Mouse (Mus musculus): ENCODE measurements around the gene Calcoco1.

The Calcoco1 gene

DNA sequence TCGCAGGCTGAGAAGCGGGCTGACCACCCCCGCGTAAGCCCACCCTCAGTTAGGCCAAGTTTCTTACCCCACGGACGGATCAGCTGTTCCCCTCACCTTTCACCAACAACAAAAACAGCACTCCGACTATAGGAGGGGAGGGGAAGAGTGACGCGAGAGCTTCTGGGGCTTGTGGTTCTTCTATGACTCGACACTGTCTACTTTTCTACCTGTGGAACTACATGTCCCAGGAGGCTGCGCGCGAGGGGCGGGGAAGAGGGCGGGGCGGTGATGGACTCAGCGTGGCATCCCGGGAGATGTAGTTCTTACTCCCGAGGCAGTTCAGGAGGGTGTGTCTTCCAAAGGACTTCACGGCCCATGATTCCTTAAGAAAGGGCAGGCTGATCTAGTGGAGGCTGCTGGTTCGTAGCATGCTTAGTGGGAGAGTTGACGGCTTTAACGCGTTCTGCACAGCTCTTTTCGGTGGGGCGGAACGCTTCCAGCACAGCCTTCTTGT, at the start of gene Calcoco1:
TSS of gene Calcoco1 (minus strand) at position 199 of the 496 bp plus-strand sequence.
- DNase-seq (ENCODE audit: low spot score) = peak; percentile 96

DNA sequence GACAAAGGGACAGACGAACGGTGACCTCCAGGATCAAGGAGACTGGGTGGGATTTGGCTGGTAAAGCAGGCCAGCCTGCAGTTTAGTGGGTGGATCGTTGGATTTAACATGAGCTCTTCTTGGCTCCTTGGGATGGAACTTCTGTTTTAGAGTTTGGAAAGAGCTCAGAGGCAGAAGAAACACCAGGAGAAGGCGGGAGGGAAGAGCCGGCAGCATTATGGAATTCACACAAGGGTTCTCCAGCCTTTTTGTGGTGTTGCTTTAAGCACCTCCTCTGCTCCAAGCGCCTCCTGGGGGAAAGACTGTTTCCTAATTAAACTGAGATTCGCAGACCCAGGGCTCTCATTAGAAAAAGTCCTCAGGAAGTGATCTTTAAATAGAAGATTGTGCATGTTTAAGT, 48.9 kb upstream of the Calcoco1 start:
- no peak for DNase-seq (ENCODE audit: low spot score)

DNA sequence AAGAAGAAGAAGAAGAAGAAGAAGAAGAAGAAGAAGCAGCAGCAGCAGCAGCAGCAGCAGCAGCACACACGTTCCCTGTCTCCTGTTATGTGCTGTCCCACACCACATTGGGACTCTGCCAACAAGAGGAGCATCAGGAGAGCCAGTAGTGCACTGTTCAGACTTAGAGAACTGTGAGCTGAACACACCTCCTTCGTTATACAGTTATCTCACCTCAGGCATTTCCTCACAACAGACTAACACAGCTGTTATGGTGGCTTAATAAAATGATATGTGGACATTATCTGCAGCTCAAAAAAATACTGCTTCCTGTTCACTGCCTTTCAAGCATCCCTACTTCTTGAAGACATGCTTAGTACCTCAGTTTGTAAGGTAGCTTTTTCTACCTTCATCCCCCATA, 43.2 kb upstream of the Calcoco1 start:
- no peak for DNase-seq (ENCODE audit: low spot score)

DNA sequence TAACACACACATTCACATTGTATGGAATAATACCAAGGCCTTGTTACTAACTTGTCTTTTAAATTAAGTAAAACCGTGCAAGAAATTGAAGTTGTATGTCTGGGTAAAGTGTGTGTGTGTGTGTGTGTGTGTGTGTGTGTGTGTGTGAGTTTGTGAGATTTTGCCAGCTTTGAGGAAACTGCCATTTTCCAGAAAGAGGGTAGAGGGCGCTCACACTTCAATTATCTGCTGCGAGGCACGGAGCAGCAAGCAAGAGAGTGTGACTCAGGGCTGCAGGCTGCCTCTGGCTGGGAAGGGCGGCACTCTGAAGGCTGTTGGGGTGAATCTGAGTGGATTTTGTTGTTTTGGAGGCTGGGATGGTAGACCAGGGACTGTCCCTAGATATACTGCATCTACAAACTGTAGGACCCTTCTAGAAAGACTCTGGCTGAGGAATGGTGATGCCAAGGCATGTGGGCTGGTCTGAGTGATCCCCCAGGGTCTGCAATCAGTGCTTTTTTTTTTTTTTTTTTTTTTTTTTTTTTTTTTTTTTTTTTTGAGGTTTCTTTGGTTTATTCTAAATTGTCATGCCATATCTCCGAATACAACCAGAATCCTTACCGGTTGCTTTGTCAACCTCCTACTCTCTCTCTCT, 39.9 kb upstream of the Calcoco1 start:
- peak; percentile 54 for DNase-seq (ENCODE audit: low spot score)

DNA sequence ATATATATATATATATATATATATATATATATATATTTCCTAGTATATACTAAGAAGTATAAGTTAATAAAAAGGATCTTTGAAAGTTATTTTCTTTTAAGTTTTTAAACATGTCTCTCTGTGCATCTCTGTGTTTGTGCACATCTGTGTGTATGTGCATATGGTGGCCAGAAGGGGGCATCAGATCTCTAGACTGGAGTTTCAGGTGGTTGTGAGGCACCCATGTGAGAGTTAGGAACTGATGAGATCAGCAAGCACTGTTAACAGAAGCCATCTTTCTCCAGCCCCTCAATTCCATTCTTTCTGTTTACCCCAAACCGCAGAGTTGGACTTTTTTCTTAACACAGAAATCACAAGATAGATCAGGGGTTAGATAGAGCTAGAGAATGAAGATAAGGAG, 35.7 kb upstream of the Calcoco1 start:
- DNase-seq (ENCODE audit: low spot score) = no peak

DNA sequence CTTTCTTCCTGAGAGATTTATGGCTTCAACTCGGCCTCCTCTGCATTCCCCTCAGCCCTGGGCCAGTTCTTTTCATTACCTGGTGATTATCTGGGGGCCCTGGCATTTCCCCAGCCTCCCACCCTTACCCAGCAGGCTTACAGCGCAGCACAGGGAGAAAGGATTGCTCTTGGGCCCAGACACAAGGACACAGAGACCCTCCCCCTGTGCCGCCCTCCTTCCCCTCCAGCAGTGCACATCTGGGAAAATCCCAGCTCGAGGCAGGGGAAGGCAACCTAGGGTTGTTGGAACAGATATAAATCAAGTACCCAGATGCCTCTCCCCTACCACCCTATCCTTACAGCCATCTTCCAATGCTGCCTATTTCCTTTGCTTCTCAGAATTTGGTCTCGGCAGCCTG, 33.1 kb upstream of the Calcoco1 start:
- no peak for DNase-seq (ENCODE audit: low spot score)

DNA sequence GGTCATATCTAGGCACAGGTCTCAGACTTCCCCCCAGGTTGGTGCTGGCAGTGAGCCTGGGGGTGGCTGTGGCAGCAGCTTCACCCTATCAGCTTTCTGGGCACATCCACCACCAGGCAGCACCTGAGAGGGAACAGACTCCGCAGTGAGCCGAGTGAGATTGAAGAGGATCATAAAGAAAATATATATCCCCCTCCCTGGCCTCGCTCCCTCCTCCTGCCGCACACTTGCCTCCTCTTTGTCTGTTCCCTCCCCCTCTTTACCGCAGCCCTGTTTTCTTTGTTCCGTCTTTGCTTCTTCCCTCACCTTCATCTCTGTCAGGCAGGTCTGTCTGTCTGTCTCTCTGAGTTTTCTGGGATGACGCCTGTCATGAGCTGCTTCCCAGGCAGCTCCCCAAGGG, 32.4 kb upstream of the Calcoco1 start:
- DNase-seq (ENCODE audit: low spot score) = no peak

DNA sequence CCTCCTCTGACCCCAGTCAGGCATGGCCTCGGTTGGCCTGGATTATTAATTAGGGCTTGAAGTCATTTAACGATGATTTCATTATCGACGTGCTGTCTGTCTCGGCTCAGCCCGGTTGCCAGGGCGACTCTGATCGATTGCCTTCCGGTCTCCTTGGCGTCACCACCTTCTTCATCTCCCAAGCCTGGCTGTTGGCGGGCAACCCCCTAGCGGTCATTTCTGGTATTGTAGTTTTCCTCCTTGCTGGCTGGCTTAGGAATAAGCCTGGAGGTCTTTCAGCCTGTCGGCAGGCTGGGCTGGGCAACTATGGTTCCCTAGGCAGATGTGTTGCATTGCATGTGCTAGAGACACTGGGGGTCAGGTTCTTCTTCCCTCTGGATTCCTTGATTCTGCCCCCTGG, 31.2 kb upstream of the Calcoco1 start:
- peak; percentile 37 for DNase-seq (ENCODE audit: low spot score)

DNA sequence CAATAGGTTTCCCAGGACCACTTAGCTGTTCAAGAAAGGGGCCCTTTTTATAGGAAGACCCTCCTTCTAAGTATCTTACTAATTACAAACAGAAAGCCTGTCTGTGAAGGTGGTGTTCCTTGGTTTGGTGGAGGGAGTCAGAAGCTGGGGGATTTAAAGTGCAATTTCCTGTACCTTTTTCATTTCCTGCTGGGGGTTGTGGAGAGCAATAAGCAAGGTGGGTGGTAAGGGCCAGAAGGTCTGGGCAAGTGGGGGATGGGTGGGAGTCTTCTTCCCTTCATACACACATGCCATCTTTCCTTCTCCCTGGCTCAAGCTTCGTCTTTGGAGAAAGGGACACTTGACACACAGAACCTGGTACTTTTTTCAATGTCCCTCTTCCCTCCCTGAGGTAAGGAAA, 30.2 kb upstream of the Calcoco1 start:
- no peak for DNase-seq (ENCODE audit: low spot score)

DNA sequence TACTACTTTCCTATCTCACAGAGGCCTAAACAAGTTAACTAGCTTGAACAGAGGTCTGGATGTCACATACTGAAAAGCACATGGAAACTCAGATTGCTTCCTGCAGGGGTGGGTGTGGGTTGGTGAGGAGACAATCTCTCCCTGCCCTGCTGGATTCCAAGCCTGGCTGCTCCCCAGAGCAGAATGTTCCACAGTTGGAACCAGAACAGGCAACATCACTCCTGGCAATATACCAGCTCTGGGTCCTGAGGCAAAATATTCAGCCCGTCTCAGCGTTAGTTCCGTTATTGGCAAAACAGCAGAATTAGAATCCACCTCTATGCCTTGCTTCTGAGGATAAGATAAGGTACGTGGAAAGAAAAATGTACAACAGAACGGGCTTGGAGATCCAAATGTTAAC, 28.3 kb upstream of the Calcoco1 start:
- DNase-seq (ENCODE audit: low spot score) = peak; percentile 34

DNA sequence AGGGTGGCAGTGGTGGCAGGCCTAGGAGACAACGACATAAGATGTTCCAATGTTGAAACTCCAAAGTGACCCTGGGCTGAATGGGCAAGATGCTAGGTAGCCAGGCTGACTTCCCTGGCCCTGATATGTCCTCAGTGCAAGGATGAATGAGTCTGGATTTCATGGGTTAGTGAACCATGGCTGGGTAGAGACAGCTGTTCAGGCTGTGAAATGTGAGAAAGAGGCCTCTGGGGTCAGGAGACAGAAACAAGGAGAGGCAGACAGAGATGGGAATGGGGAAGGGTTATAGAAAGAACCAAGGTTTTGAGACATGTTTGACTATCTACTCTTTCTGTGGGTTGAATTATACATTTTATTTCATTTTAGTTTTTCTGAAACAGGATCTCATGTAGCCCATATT, 27.1 kb upstream of the Calcoco1 start:
- no peak for DNase-seq (ENCODE audit: low spot score)

DNA sequence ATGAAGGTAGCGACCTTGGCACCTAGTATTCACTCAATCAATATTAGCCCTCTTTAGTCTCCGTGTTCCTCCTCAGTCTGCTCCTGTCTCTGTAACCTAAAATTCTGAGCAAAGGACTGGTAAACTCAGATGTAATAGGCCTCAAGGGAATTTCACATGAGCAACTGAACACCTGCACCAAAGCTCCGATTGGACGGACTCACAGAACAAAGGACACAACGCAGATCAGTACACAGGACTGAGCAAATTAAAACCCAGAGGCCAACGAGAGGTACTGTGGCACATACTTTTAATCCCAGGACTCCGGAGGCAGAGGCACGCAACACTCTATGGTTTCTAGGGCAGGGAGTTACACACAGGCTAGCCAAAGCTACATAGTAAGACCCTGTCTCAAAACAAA, 25.9 kb upstream of the Calcoco1 start:
- no peak for DNase-seq (ENCODE audit: low spot score)

DNA sequence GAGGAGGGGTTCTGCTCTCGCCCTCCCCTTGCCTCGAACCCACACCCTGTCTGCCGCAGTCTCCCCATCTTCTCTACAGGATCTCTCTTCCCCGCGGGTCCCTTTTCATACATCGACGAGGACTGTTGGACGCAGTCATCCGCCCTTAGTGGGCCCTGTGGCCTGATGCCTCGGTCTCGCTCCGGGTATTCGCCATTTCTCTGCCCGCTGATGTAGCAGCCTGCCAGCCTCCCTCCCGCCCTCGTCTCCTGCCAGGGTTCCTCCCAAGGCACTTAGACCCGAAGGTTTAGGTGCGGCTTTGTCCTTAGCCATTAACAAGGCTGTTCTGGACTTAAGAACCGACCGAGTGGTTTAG, 25.3 kb upstream of the Calcoco1 start:
- no peak for DNase-seq (ENCODE audit: low spot score)

DNA sequence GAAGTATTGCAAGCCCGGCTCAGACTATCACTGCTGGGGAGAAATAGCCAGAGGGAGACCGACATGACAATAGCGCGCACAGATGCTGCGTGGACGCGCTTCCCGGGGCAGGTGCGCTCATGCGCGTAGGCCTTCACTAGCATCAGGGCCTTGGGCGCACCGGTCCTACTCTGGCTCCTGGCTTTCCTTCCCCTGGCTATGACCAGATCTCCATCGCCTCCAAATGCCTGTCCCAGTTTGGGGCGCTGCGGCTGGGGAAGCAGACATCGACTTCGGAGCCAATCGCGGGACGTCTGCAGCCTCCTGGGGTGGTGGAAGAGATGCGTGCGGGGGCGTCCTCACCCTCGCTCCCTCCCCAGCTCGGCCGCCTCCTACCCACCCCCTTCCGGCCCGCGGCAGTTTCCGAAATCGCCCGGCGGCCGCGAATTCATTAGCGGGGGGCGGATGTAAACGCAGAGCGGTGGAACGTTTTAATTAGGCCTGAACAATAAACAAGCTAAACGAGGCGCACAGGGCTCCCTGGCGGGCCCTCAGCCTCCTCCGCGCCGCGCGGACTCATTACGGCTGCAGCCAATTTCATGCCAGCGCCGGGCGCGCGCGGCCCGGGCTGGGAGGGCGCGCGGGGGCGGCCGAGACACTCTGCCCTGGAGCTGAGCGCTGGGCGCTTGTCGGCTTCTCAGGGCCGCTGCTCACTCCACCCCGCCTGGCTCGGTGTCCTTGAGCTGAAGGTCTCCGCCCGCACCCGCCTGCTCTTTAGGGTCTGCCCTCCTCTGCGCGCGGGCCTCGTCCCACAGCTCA, 24.7 kb upstream of the Calcoco1 start:
- DNase-seq (ENCODE audit: low spot score) = peak; percentile 16

DNA sequence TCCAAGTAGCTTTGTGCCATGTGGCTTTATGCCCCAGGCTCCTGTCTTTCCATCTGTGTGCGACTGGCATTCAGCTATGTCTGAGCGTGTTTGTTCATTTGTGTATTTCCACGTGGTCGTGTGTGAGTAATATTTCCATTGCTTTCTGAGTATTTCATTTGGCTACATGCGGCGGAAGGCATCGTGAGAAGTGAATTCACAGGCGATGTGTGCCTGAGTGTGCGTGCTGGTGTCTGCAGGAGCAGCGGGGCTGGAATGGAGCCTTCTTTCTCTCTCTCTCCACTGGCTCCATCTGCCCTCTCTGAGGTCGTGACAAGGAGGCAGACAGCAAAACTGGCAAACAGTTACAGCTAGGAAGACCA, 24.1 kb upstream of the Calcoco1 start:
- no peak for DNase-seq (ENCODE audit: low spot score)

DNA sequence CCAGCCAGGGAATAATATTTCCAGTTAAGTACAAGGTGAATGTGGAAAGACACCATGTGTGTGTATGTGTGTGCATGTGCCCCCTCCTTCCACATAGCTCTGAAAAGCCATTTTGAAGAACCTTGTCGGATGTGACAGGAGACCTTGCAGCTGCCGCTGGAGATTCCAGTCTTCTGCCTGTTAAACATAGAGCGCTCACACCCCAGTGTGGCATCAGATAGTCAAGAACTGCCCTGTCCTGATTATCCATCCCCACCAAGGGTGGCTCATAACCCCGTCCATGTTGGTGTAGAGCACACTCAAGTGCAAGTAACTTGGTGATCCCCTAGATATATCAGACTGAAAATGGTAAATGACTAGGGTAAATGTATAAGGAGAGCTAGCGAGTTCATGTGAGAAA, 23.4 kb upstream of the Calcoco1 start:
- DNase-seq (ENCODE audit: low spot score) = no peak

DNA sequence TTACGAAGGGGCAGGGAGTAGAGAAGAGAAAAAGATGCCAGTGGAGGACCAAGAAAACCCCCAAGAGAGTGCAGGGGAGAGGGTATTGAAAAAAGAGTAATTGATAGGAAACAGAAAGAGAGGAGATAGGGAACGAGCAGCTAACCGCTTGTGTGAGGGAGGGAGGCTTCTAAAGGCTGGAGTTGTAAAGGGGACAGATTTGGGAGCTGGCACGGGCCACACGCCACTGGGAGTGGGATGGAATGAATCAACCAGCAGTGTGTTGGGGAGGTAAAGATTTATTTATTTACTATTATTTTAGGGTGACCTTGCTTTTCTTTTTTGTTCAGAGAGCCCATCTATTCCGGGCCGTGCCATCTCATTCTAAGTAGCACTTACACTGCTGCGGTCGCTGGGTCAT, 22.9 kb upstream of the Calcoco1 start:
- no peak for DNase-seq (ENCODE audit: low spot score)

DNA sequence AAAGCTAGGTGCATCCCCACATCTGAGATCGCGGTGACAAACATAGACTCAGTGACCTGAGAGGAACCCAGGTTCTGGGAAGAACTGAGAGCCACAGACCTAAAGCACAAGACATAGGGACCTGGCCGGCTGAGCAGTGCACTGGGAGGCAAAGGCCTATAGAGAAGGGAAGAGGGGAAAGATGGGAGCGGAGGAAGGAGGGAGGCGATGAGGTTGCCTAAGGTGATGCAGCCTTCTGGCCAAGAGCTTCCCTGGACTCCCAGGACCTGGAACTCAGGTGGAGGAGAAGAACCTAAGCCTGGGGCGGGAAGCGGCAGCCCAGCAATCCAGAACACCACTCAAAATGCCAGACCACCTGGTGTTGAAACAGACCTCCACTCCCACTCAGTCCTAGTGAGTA, 22.4 kb upstream of the Calcoco1 start:
- no peak for DNase-seq (ENCODE audit: low spot score)

DNA sequence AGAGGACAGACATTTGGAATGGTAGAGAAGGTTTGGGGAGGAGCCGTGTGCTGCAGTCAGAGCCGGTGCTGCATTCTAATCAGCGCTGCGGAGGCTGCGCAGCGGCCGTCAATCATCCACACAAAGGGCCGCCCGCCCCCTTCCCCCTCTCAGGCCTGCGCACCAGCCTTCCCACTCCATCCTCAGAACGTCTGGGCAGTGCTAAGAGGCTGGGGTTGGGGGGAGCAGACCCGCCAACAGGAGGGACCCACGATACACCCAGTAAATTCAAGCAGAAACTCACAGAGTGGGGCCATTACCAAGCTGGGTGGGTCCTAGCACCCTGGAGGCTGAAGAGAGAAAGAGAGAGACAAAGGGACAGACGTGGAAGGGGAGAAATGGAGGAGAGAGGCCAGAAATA, 22.0 kb upstream of the Calcoco1 start:
- no peak for DNase-seq (ENCODE audit: low spot score)

DNA sequence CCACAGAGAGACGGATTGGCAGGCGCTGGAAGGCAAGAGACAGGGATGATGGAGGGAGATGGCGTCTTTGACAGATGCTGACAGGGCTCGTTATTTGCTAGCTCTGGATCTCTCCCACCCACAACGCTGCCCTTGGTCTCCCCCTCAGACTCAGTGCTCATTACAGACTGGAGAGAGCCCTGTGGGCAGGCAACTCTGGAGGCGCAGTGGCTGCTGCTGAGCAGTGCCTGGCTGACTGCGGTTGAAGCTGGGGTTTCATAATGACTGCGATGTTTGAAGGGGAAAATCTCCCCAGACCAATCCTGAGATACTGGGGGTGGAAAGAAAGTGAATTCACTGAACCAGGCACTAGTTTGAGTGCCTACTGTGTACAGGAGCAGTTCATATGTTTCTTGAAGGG, 21.2 kb upstream of the Calcoco1 start:
- no peak for DNase-seq (ENCODE audit: low spot score)

DNA sequence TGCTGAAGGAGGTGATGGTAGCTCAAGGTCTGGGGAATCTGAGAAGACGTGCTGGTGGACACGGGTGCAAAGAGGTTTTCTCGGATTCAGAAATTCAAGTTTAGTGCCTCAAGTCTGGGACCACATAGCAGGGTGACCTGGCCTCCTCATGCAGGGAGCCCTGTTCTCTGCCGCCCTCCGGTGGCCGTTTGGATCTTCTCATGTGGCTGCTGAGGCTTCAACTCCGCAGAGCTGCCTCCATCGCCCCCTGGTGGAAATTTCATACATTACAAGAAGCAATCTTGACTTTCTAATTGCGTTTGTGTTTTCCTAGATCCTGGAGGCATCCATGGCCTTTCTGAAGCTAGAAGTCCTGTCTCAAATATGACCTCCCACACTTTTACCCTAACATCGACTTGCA, 20.6 kb upstream of the Calcoco1 start:
- DNase-seq (ENCODE audit: low spot score) = peak; percentile 94

DNA sequence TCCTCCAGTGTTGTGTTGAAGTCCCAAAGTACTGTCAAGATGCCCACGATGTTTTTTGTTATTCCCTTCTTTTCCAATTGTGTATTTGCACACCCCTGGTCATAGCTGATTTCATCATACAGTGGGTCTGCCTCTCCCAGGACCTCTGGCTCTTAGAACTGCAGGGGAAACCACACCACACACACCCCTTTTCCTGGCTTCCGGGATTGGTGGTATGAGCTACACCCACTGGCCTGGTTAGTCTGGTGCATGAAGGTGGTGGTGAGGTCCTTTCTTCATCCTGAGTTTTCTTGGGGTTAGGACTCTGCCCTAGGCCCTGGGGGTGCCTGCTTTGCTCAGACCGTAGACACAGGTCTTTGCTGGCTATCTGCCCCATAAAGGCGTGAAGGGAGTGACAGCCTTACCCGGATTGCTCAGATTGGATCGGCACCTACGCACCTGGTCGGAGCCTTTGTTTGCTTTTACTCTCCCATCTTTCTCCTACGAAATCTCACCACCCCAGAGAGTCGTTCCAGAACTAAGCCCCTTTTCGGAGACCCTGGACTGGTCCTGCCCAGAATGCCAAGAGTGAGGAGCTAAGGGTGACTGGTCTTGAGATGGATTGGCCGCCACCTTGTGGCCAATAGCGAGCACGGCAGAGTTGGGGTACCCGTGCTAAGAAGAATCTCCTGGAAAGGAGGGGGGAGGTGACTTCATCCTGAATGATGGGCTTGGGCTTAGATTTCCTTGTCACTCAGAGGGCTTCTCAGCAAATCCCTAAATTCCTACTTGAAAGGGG, 17.7 kb upstream of the Calcoco1 start:
- peak; percentile 55 for DNase-seq (ENCODE audit: low spot score)

DNA sequence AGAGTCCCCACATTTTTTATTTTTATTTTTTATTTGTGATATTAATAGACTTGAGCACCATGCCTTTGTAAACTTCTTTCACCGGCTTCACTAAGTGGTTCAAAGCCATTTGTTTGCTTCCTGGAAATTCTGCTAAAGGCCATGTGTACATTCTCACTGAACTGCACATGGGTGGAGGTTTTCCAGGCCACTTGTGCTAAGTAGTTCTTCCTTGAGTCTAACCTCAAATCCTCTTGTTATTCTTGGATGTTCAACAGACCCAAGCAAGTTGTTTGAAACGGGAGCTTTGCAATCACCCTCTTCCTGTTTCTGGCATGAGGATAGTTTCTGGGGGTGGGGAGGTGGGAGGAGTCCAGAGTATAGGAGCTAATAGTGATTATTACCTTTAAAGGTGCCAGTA, 16.5 kb upstream of the Calcoco1 start:
- DNase-seq (ENCODE audit: low spot score) = no peak
